Mouse (Mus musculus): ENCODE measurements around the gene Tmcc3.

The Tmcc3 gene

DNA sequence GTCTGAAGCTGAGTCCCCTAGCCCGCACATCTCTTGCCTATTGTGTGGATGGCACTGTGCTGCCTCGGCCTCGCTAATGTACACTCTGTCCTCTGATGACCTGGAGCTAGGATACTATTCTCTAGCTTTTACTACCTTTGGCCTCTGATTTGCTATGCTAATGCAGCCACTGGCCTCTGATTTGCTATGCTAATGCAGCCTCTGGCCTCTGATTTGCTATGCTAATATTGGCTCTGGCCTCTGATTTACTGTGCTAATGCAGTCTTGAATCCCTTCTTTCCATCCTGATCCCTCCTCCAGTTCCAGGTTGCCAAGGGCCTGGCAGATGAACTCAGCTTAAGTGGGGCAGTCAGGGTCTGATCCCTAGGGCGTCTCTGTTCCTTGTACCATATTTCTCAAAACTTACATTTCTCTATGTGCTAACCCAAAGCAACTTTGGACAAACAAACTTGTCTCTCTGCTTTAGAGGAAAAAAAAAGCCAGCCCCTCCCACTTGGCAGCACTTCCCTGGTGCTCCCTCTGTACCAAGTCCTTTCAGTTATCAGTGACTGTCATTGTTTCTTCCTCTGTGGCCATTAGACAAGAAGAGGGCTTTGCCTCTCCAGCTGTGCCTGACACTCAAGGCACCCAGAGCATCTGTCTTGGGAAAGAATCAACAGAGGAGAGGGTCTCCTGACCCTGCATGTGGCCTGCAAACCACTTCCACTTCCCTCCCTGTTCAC lies 237.9 kb downstream of the Tmcc3 start:
- DNase-seq (ENCODE audit: low spot score): no peak

DNA sequence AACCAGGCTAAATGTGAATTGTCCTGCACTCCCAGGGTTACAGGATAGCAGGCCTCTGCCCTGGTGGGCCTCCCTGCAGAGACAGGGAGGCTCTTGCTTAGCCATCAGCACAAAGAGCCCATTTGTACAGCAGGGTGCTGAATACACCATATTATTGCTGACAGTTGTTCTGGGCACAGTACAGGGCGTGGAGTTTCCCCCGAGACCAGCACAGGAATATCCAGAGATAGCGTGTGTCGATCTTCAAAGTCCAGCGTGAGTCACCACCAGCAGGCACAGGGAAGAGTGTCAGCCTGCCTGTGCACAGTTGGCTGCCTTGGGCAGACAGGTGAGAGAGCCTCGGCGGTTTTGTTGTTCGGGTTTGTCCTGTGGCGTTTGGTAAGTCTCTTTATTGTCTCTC lies 238.9 kb downstream of the Tmcc3 start:
- DNase-seq (ENCODE audit: low spot score): no peak

DNA sequence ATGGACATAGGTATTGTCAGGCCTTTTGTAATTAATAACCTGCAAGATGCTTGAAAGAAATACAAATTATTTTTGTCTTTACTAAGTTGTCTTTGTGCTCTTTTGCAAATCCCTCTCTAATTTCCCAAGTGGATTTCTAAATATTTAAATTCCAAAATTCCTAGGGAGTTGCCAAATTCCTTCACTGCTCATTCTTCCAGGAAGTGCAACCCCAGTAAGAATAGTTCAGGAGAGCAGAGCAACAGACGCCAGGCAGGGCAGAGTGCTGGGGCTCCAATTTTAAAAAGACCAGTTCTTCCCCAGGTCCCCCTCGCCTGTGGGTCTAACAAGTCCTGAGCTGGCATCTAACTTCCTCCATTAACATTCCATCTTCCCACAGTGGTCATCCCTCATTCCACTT lies 239.3 kb downstream of the Tmcc3 start:
- DNase-seq (ENCODE audit: low spot score): no peak

DNA sequence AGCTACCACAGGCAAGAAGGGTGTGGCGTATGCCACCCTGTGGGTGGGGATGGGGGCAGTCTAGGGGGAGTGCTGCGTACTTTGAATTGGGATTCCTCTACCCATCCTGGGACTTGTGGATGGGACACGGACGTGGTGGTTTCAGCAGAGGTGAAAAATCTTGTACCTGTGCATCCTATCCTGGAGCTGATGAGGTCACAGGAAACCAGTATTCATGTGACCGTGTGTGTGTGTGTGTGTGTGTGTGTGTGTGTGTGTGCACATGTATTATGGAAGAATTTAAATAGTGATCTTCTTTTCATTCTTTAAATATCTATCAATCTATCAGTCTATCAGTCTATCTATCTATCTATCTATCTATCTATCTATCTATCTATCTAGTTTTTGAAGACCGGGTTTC lies 239.8 kb downstream of the Tmcc3 start:
- no peak for DNase-seq (ENCODE audit: low spot score)

DNA sequence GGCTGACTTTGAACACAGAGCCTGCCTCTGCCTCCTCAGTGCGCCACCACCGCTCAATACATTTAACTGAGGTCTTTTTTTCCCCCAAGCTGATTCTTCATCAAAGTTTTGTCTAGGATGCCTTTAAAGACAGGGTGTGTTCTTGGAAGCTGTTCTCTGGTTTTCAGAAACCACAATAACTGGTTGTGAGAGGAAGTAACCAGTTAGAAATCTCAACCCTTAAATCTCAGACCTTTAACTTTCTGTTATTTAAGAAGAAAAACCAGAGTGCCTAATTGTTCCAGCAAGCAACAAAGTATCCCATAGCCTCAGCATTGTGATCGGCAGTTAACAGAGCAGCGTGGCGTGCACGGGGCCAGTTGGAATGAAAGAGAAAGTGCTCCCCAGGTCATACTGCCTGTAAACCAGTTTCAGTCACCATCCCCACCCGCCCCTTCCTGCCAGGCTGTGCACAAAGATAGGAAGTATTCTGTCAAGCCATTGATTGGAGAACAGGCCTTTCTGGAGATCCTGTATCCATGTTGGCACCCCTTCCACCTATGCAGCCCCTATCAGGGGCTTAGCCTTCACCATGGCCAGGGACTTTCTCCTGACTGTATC lies 240.3 kb downstream of the Tmcc3 start:
- no peak for DNase-seq (ENCODE audit: low spot score)

DNA sequence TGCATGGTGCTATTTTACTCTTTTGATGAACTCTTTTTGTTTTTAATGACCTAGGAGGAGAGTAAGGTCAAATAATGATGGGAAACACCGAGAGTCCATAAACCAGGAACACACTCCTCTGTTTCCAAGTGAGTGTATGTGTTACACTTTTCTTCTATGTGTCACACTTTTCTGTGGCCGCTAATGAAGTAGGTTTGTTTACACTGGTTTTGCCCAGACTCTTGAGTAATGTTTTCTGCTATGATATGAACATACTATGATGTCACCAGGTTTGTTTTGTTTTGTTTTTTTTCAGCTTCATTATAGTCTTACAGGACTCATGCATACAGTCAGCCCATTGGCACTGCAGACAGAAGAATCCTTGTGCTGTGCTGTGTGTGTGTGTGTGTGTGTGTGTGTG lies 243.6 kb downstream of the Tmcc3 start:
- no peak for DNase-seq (ENCODE audit: low spot score)

DNA sequence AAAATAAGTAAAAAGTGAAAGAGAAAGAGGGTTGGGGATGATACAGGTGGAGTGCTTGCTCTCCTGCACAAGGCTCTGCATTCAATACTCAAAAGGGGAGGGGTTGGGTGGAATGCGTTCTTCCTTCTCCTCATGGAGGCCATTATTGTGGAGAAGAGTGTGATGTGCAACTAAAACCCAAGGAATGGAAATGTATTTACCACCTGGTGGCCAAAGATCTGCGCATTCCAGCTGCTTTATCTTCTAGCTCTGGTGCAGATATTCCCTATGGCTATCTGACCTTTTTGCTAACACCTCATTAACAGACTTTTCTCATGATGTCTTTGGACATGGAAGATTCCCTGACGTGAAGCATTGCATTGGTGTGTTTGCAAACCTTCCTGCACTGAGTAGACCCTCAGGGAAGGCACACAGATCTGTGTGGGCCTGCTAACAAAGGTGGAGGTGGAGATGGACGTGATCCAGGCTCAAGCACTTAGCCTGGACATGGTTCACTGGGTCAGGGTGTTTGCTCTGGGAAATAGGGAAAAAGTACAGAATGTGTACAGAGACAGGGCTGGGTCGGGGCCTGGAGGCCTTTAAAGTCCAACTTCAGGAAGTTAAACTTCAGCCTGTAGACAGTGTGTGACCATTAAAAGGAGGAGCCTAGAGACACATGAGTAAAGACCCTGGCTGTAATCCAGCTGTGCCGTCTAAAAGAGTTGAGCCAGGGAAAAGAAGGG lies 245.8 kb downstream of the Tmcc3 start:
- DNase-seq (ENCODE audit: low spot score): peak; percentile 52

DNA sequence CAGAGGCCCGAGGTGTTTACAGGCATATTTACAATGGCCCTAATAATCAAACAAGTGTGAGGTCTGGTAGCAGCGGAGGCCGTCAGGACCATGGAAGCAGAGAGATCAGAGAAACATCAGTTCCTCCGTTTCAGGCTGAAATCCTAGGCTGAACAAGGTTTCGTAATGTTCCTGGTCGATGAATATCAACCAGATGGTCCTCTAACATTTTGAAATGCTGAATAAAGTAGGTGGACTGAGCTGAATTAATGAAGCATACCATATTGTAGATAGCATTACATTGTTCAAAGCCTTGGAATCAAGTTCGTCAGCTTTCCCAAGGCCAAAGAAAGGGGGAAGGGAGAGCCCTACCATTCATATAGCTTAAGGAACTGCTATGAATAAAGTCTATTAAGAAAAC lies 247.1 kb downstream of the Tmcc3 start:
- no peak for DNase-seq (ENCODE audit: low spot score)

DNA sequence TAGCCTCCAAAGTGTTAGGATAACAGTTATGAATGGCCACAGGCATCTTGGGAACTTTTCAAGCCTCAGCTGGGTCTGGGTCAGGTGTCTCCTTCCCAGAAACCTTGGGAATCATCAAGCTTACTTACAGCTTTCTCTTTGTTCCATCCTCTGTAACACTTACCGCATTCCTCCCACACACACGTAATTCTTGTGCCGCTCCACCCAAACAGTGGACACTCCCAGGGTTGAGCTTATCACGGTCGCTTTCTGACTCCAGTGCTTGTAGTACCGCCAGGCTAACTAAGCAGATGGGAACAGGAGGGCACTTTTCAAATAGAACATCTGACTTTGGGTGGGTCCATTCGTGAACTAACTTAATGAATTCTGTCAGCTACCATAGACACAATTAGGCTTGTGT lies 249.6 kb downstream of the Tmcc3 start:
- DNase-seq (ENCODE audit: low spot score): no peak

DNA sequence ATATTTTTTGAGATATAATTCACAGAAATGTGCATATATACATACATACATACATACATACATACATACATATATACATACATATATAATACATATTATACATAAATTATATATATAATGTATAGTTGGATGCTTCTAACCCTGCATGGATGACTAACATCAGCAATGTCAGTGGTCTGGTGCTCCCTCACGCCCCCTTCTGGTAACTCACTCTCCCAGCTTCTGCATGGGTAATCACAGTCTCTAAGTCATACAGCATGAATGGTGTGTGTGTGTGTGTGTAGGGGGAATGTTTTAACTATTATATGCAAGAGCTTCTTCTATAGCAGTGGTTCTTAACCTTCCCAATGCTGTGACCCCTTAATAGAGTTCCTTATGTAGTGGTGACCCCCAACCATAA lies 250.4 kb downstream of the Tmcc3 start:
- DNase-seq (ENCODE audit: low spot score): no peak

DNA sequence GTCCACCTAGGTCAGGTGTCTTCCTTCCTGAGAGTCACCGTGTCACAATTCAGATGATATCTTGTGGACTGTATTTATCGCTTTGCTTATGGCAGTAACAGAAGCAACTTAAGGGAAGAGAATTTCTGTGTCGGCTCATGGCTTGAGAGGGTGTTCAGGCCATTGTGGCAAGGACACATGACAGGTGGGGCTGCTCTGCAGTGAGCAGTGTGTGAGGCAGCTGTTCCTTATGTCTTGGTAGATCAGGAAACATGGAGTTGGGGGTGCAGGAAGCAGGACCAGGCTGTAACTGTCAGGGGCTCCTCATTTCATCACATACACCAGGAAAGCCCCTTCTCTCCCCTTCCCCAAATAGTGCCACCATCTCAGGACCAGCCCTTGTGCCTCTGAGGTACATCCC lies 251.2 kb downstream of the Tmcc3 start:
- no peak for DNase-seq (ENCODE audit: low spot score)

DNA sequence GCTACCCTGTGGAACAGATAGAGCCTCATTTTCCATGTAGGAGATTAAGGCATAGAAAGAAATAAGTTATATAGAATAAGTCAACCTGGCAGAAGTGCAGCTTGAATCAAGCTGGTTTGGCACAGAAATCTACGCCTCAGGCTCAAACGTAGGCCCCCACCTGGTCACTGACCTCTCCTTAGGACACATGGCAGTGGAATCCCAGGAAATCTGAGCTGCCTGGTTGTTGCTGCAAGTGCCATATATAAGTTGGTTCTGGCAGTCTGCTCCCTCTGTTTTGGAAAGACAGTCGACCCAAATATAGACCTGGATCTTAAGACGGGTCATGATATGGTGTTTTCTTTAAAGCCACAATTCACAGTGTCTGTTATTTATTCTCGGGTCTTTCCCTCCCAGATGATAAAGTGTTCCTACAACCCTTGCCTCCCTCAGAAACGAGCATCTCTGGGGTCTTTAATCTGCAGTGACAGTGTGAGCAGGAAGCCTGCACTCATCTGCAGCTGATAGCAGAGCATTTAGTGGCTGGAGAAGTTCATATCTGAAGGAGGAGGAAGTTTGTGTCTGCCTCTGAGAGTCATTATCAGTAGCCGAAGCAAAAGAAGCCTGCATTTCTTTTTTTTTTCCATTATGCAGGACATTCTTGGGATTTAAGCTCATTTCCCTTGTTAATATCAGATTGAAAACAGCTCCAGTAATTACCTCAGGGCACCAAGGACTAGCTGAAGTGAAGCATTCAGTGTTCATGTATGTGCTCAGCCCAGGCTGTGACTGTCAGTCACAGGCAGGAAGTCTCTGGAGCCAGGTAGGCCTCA lies 253.9 kb downstream of the Tmcc3 start:
- no peak for DNase-seq (ENCODE audit: low spot score)

DNA sequence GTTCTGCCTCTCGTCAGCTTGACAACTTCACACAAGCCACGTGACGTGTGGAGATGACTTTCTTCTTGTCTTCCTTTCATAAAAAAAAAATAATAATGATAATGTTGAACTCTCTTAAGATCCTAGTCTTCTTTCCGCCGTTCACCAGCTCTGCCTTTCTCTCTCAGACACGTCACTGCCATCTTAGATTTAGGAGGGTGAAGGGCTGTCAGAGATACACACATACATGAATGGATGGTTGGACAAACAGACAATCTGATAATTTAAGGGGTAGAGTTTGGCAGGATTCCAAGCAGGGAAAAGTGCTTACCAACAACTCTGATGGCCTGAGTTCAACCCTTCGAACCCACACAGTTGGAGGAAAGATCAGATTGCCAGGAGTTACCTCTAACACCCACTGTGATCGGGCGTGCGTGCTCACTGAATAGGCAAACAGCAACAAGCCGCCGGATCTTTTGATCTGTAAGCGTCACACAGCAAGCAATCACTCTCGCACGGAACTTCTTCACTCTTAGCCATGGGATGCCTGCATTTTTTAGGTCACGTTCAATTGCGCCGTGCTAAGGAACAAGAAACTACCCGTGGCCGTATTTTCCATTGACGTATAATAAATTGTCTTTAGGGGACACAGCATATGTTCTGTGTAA lies 254.6 kb downstream of the Tmcc3 start:
- no peak for DNase-seq (ENCODE audit: low spot score)

DNA sequence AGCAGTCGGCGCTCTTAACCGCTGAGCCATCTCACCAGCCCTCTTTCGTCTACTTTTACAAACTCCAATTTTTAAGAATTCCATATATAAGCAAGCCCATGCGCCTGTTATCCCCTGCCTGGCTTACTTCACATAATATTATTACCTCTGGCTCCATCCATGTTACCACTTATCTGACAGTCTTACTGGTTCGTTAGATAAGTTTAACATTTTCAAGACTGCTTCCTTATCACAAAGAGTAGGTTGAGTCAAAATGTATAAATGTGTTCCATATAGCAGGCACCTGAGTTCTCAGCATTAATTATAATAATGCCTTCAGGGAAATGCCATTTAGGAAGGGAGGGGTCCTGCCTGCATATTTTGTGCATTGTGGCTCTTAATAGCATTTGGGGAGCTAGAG lies 255.5 kb downstream of the Tmcc3 start:
- no peak for DNase-seq (ENCODE audit: low spot score)

DNA sequence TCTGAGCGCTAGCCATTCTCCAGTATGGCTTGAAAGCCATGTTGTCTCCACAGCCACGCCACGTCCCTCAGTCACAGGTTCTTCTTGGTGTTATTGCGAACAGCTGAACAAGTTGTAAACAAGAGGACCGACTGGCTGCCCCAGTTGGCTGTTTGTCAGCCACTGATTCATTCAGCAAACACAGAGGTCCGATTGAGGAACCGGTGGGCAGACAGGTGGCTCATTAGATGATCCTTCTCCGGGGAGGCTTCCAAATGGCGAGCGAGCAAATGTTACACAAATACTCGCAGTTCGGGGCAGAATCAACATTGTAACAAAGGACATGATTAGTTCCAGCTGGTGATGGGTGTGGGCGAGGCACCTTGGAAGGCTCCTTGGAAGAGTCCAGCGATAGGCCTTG lies 256.2 kb downstream of the Tmcc3 start:
- no peak for DNase-seq (ENCODE audit: low spot score)

DNA sequence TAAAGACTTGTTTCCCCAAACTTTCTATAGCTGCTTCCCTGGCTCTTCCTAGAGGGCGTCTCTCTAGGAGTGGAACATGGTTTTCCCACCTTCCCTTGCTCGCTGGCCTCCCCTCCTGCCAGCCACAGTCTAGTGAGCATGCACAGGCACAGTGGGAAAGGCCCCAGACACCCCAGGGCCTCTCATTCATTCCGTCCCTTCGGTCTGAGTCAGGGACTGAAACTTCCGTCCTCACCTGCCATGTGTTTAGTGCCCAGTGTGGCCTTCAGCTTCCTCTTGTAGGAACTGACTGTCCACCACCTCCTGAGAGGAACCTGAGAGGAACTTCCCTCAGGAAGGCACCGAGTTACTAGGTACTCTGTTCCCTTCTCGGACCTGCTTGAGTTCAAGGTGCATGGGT lies 257.1 kb downstream of the Tmcc3 start:
- DNase-seq (ENCODE audit: low spot score): no peak

DNA sequence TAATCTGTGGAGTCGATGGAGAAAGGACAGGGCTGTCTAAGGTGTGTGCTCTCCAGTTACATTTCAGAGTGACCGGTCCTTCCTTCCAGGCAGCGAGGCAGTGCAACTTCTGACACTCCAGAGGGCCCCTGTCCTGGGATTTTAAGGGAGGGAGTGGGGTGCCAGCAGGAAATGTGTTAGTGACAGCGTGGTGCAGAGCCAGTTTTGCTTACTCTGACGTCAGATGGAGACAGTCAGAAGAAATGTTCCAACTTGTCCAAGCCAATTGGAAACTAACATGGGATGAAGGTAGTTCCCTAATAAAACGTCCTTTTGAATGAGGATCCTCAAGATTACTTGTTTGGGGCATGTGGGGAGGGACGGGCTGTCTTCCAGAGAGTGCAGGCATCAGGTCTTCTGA lies 258.0 kb downstream of the Tmcc3 start:
- no peak for DNase-seq (ENCODE audit: low spot score)

DNA sequence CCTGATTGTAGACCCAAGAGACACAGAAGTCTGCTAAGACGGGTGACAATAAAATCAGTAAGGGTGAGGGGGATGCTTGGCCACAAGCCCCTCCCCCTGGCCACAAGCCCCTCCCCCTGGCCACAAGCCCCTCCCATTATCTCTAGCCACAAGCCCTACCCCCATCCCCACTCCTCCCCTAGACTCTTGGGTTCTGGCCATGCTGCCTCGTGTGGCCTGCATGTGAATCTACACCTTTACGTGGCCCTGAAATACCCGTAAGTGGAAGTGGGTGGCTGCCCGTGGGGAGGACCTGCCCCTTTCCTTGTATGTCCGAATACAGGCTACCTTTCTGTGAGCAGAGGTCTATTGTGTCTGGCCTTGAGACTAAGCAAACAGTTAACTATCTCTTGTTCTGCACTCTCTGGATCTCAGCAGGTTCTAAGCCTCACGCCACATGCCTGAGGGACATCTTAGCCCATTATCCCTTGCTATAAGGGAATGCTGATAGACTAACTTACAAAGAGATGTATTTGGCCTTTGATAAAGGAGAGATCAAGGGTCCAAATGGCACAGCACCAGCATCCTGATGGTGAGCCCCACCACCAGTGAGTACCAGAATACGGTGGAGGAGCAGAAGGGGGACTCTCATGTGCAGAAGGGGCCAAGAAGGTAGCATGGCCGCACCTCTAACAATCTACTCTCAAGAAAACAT lies 260.3 kb downstream of the Tmcc3 start:
- no peak for DNase-seq (ENCODE audit: low spot score)

DNA sequence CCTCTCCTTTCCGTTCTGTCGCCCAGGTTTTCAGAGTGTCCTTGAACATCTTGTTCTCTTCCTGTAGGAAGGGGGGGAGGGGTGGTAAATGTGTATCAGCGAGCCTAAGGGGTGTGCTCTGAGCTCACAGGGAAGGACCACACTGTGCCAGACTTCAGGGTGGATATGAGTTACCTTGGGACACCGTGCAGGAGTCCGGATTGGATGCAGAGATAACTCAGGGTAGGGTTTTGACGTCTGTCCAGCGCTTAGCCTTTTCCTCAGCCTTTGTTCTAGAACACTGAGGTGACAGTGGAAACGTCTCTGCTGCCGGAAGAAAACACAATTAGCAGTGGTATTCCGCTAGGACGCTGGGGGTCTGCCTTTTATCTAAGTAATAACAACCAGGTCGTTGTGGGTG lies 261.0 kb downstream of the Tmcc3 start:
- DNase-seq (ENCODE audit: low spot score): no peak

DNA sequence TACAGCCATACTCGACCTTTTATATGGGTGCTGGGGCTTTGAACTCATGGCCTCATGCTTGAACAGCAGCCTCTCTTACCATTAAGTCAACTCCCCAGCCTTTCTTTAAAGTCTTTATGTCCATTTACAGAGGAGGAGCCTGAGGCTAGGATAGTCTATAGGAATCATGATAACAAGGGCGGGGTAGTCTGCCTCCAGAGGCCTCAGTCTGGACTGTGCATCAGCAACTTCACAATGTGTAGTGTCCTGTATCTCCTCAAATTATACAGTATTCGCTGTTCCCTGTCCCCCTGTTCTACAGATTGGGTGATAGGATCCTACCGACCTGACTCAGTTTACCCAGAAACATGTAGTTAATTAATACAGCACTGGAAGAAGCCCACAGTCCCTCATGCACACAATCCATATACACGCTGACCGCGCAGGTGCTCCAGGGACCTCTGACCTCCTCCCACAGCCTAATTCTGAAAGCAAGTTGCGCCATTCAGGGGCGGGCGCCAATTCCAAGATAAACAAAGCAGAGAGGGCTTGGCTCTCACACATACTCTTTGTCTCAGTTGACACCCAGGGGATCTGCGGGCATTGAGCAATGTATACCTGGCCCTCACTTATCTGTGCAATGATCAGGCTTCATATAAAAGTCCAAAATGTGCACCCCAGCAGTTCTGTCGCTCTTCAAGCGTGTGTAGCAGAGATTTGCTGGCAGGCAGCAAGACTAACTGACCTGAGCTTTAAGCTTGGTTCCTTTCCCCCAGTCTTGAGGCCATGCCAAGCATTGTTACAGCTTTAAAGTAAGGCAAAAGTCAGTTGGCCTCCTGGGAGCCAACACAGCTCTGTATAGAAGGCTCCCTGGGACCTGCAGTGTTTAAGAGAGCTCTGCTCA lies 262.9 kb downstream of the Tmcc3 start:
- peak; percentile 86 for DNase-seq (ENCODE audit: low spot score)

DNA sequence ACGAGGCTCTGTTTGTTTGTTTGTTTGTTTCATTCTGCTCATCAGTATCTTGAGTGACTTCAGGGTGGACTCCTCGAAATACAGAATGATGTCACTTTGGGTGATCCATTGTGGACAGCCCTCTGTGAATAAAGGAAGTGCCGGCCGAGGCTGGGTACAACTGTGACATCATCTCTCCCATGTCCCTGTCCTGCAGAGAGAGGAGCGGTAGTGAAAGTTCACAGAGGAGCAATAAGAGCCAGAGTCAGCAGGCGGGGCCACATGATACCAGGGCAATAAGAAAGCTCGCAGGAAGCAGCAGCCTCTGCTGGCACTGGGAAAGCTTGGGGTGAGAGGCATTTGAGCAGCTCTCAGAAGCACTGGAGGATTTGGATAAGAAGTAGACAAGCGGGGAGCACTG lies 264.2 kb downstream of the Tmcc3 start:
- no peak for DNase-seq (ENCODE audit: low spot score)

Data from yolk sac, embryonic 10.5 days (tissue).